Mouse (Mus musculus) spleen, postnatal 14 days (tissue): Measurements from ENCODE around the gene Fdxacb1.
A peak's percentile ranks its signal among the peaks of the same experiment; 100 is the strongest.

Experiments used
- DNase-seq, 2 experiments: peaks; one replicate each; pipeline ENCODE4 v3.0.0; 2021 to 2022; ENCODE audit warnings: low spot score in 2 of 2

Gene Fdxacb1

GRCm38 (mm10) chr9:50746214-50746677 is 21.8 kb upstream of the Fdxacb1 start, which contains the start of gene 2310030G06Rik:
Gene 2310030G06Rik (minus strand): TSS chr9:50746536.
- no peak for DNase-seq

GRCm38 (mm10) chr9:50750706-50751105 is 17.3 kb upstream of the Fdxacb1 start:
- no peak for DNase-seq

- DNase-seq: no peak
Measured at GRCm38 (mm10) chr9:50751323-50751722, 16.7 kb upstream of the Fdxacb1 start, which contains the start of gene Cryab. Gene Cryab (plus strand): TSS chr9:50751325.

GRCm38 (mm10) chr9:50752054-50752602 is 15.9 kb upstream of the Fdxacb1 start, which contains the start of gene Hspb2:
Gene Hspb2 (minus strand): TSS chr9:50752354.
- no peak for DNase-seq

- DNase-seq: no peak
Measured at GRCm38 (mm10) chr9:50752784-50753615, 15.0 kb upstream of the Fdxacb1 start.

- DNase-seq: no peak
Measured at GRCm38 (mm10) chr9:50753947-50754346, 14.1 kb upstream of the Fdxacb1 start.

- DNase-seq: no peak
Measured at GRCm38 (mm10) chr9:50756711-50757110, 11.3 kb upstream of the Fdxacb1 start.

GRCm38 (mm10) chr9:50761520-50762243 is 6.4 kb upstream of the Fdxacb1 start:
- no peak for DNase-seq

GRCm38 (mm10) chr9:50763331-50763730 is 4.7 kb upstream of the Fdxacb1 start:
- no peak for DNase-seq

- DNase-seq: no peak
Measured at GRCm38 (mm10) chr9:50767531-50768106, 417 bp upstream of the Fdxacb1 start.

- DNase-seq: no peak
Measured at GRCm38 (mm10) chr9:50770011-50770410, 2.0 kb downstream of the Fdxacb1 start.

GRCm38 (mm10) chr9:50774026-50774462 is 6.0 kb downstream of the Fdxacb1 start:
- no peak for DNase-seq

GRCm38 (mm10) chr9:50774991-50775612 is 7.1 kb downstream of the Fdxacb1 start, which contains the start of the genes Alg9 and 1110032A03Rik:
Gene Alg9 (plus strand): TSS chr9:50775019.
Gene 1110032A03Rik (minus strand): TSS chr9:50775520.
- DNase-seq: peak; percentile 85 to 86

GRCm38 (mm10) chr9:50775662-50776126 is 7.7 kb downstream of the Fdxacb1 start:
- peak in 1 of 2 experiments; percentile 11 for DNase-seq

GRCm38 (mm10) chr9:50776162-50776760 is 8.2 kb downstream of the Fdxacb1 start:
- DNase-seq: no peak

GRCm38 (mm10) chr9:50782155-50782554 is 14.1 kb downstream of the Fdxacb1 start:
- peak in 1 of 2 experiments; percentile 58 for DNase-seq

GRCm38 (mm10) chr9:50795266-50795665 is 27.2 kb downstream of the Fdxacb1 start:
- no peak for DNase-seq

- DNase-seq: no peak
Measured at GRCm38 (mm10) chr9:50796776-50797175, 28.7 kb downstream of the Fdxacb1 start.

GRCm38 (mm10) chr9:50797641-50798040 is 29.6 kb downstream of the Fdxacb1 start:
- no peak for DNase-seq

- no peak for DNase-seq
Measured at GRCm38 (mm10) chr9:50798368-50798767, 30.3 kb downstream of the Fdxacb1 start.

GRCm38 (mm10) chr9:50800985-50801384 is 32.9 kb downstream of the Fdxacb1 start:
- peak; percentile 27 to 65 for DNase-seq
